Mouse (Mus musculus) ovary, adult 10 weeks (tissue): ENCODE data around the gene Vmn1r73. TPM values are rescaled to one million over a fixed set of nuclear protein-coding genes. Genes with fewer than 3 reads are reported as not detected.

Experiments used
- polyA plus RNA-seq: library from polyadenylated mRNA; stranded (reverse); fragments of 350-450 nt; fragmentation: Illumina TruSeq; extraction: RNeasy Lipid Tissue Mini Kit (QIAGEN cat#74804); gene quantifications from one replicate; pipeline ENCODE4 v1.2.3, GENCODE M21; 2014

Gene Vmn1r73
- polyA plus RNA-seq = not detected

DNA sequence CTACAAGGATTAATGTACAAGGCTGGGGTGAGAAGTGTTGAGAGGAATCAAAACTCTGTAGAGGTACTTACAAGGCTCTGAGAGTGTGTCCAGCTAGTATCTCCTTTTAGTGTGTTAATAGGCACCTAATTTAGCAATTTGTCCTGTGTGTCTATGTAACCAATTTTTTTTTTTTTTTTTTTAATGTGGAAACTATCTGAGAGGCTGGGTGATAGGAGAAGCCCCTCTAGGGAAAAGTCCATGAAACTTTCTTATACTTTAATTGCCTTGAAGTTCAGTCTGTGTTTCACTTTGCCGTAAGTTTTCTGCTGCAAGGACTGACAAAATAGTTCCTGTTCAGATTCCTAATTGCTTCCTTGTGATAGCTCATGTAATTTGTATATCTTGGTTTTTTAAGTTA is at the start of gene Vmn1r73:
TSS of gene Vmn1r73 (plus strand) at position 301 of the 400 bp plus-strand sequence.

Other genes with a start within 250 kb of the Vmn1r73 start
- not detected for gene Zscan4-ps2, start 216.0 kb upstream of the Vmn1r73 start, polyA plus RNA-seq
- not detected for gene Zscan4-ps3, start 121.0 kb upstream of the Vmn1r73 start, polyA plus RNA-seq
- gene Vmn1r72, start 50.1 kb upstream of the Vmn1r73 start, polyA plus RNA-seq = not detected
- not detected for gene Vmn1r74, start 103.7 kb downstream of the Vmn1r73 start, polyA plus RNA-seq
- not detected for gene Vmn1r75, start 144.4 kb downstream of the Vmn1r73 start, polyA plus RNA-seq
- 0.06 TPM for gene Vmn1r76, start 207.9 kb downstream of the Vmn1r73 start, polyA plus RNA-seq